Mouse (Mus musculus) right cerebral cortex, postnatal 4 days (tissue): Measurements from ENCODE around the gene Gng2.

ENCODE experiments used
- DNase-seq: peaks from one replicate; pipeline ENCODE4 v3.0.0-alpha.2; 2022

Gene Gng2

GRCm38 (mm10) chr14:19976421-19977270 lies 781 bp downstream of the Gng2 start:
- peak; percentile 75 for DNase-seq

GRCm38 (mm10) chr14:19974978-19975493 lies 2.4 kb downstream of the Gng2 start:
- no peak for DNase-seq

DNA sequence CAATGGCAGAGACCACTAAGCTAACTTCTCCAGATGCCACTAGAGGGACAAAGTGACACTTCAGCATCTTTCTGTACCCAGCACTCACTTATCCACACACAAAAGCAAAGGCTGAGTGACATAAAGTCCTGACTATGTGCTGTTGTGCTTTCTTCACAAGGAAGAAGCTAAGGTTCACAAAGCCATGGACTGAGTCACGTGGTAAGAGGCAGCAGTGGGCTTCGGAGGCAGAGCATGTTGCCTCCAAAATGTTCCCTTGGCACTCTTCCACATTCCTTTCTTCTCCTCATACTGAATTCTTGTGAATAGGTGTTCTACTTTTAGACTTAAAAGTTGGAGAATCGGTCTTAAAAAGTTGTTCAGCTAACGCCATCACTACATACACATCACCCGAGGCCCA lies 3.0 kb downstream of the Gng2 start:
- no peak for DNase-seq

DNA sequence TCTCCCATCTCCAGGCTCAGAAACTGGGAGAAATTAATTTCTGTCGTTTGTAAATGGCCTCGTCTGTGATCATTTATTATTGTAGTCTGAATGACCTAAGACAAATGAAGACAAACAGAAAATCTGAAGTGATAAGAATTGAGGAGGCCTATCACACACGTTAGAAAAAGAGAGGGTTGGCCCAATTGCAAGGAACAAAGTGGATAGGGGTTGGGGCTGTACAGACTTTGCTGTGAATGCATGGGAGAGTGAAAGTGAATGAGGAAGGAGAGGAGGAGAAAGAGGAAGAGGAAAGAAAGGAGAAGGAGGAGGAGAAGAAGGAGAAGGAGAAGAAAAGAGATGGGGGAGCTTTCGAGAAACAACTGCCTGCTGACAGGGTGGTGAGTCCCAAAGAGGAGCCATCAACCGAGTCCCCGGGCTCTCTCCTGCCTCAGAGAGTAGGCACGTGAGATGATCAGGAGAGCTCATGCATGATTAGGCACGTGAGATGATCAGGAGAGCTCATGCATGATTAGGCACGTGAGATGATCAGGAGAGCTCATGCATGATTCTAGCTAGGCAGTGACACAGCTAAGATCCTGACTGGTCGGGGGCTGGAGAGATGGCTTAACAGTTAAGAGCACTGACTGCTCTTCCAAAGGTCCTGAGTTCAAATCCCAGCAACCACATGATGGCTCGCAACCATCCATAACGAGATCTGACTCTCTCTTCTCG lies 5.0 kb downstream of the Gng2 start:
- no peak for DNase-seq

DNA sequence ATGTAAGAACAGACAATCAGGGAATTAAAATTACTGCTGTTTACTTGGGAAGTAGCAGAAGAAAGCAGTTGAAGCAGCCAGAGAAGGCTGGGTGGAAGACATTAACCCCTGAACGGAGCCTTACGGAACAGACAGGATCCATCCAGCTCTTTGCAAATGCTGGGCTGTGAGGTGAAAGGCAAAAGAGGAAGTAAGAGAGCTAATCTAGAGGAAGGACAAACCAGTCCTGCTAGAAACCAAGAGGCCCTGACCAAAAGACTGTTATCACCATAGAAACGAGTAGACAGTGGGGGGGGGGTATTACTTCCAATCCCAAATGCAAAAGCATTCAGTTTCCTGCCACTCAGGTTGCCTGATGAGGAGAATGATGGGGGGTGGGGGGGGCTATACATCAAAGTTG lies 6.6 kb downstream of the Gng2 start:
- no peak for DNase-seq

- no peak for DNase-seq
Measured at GRCm38 (mm10) chr14:19970106-19970785, 7.2 kb downstream of the Gng2 start.

DNA sequence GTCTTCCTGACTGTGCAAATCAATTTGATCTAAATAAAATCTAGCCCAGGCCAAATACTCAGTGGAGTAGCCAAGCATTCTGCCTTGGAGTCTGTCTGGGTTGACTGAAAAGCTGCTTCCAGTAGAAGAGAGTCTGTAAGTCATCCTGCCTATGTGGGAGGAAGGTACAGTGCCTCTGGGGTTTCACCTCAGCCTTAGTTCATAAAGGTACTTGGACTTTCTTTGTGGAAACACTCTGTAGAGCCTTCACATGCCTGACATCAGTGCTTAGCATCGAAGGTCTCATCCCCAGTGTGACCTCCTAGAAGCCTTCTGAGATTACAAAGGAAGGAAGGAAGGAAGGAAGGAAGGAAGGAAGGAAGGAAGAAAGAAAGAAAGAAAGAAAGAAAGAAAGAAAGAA lies 7.9 kb downstream of the Gng2 start:
- no peak for DNase-seq

- DNase-seq: no peak
Measured at GRCm38 (mm10) chr14:19969011-19969521, 8.4 kb downstream of the Gng2 start.

DNA sequence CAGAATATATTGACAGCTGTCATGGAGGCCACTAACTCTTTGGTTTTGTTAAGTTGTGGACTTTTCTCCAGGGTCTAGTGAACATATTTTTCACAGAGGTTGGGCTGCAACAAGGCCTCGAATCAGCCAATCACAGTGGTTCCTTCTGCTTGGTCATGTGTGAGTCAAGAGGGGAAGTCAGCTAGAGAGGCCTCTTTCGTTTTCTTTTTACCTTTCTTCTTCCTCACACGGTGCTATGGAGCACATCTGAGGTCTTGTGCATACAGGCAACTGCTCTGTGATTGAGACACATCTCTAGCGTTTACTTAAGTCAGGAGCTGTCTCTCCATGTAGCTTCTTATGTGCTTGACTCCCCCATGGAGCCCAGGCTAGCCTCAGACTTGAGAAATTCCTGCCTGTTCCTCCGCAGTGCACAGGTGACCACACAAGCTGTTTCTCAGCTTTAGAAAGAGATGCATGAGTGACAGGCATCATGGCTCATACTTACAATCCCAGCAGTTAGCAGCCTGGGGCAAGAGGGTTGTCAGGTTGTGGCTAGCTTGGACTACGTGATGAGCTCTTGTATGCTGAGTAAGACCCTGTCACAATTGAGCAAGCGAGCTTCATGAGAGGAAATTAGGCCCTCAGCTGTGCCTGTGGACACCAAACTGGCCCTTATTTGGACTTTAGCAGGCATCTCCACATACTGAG lies 9.0 kb downstream of the Gng2 start:
- no peak for DNase-seq

GRCm38 (mm10) chr14:19967482-19967881 lies 9.9 kb downstream of the Gng2 start:
- no peak for DNase-seq

DNA sequence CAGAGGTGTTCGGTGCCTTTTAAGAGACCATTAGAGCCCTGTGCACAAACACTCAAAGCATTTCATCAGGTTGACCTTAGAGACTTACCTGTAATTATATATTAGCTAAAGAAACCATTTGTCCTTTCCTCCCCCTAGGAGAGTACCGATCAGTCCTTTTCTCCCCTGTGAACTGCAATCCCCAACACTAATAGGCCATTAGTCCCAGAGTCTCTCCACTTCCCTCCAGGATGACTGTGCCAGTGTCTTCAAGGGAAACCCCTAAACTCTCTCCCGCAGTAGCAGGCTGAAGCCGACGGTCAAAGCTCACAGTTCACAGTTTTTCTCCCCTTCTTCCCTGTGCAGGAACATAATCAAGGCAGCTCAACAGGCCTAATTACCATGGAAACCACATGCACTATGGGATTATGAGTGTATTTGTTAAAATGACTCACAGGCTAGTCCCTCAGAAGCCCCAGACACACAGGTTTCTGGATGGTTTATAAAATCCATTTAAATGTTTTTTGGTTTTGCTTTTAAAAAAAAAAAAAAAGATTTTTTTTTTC lies 13.4 kb downstream of the Gng2 start:
- no peak for DNase-seq

- no peak for DNase-seq
Measured at GRCm38 (mm10) chr14:19961924-19962915, 15.2 kb downstream of the Gng2 start.

GRCm38 (mm10) chr14:19959860-19960259 lies 17.6 kb downstream of the Gng2 start:
- DNase-seq: no peak

DNA sequence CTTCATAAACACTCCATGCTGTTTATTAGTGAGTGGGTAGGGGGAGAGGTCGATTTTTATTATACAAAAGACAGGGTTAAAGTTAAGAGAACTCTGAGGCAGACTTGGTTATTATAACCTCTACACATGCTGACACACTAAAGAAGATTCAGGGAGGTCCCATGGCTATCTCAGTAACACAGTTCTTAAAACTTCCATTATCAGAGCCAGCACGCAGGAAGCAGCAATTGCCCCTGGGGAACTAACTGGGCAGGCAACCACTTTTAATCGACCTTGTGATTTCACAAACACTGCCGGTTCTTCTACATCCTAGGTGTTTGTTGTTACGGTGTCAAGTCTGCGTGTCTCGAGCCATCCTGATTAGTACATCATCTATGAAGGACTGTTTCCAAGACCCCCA lies 22.4 kb downstream of the Gng2 start:
- DNase-seq: no peak

- no peak for DNase-seq
Measured at GRCm38 (mm10) chr14:19950812-19951211, 26.6 kb downstream of the Gng2 start.

- no peak for DNase-seq
Measured at GRCm38 (mm10) chr14:19949475-19949874, 28.0 kb downstream of the Gng2 start.

GRCm38 (mm10) chr14:19946221-19946620 lies 31.2 kb downstream of the Gng2 start:
- DNase-seq: no peak

GRCm38 (mm10) chr14:19942732-19943131 lies 34.7 kb downstream of the Gng2 start:
- no peak for DNase-seq

DNA sequence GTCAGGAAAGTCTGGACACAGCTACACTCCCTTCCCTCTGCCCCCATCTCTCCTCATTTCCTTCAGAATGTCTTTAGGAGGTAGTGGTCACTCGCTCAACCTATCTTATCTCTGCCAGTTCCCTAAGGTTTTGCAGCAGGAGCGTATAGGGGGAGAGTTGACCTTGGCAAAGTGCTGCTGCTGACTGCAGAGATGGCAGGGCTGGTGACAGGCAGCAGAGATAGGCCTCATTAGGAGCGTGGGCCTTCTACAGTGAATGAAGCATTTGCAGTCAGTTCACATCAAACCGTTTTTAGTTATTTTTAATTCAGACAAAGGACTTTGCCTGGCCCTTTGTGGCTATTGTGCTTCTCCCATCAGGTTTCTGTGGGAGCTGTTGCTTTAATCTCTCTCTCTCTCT lies 35.1 kb downstream of the Gng2 start:
- DNase-seq: no peak

- no peak for DNase-seq
Measured at GRCm38 (mm10) chr14:19940066-19940465, 37.4 kb downstream of the Gng2 start.

DNA sequence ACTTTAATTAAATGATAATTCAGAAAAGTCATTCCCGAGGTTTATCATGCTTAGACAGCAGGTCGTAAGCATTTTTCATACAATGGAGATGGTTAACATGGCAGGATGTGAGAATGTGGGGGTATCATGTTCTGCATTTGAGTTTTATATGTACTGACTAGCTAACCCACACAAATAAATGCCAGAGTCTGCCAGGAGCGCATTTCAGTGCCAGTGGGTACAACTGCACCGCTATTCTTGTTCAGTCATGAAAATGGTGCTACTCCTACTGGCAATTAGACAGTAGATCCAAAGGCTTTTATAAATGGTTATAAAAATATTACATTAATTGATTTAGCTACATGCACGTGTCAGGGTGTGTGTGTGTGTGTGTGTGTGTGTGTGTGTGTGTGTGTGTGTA lies 38.9 kb downstream of the Gng2 start:
- DNase-seq: no peak
